Mouse (Mus musculus) G1E (cell line): ENCODE results near the gene Enho.

Experiments used
- CTCF ChIP-seq: IDR thresholded peaks from 2 replicates; pipeline ENCODE4 v1.5.1; 2012; ENCODE audit warnings: low read depth, low read length, inconsistent platforms, mixed read lengths
- TAL1 ChIP-seq: conservative IDR thresholded peaks from 2 replicates; pipeline ENCODE4 v1.6.1; 2012; ENCODE audit warnings: low read depth, low read length, inconsistent platforms, mixed read lengths

DNA sequence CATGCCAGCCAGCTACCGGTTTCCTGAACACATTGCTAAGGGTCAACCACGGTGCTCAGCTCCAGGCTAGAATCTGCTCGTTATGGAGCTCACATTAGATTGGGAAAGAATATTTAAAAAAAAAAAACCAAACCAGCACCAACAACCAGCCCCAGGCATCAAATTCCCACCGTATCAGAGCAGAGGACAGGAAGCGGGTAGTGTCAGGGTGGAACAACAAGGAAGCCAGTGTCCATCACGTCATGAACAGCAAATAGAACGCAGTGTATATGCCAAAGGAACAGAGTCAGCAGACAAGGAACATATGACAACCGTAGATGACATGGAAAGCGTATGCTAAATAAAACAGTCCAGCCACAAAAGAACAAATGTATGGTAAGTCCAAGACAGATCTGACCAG lies 7.1 kb downstream of the Enho start:
- TF ChIP-seq TAL1 (no peak), CTCF (no peak)
